Mouse (Mus musculus): ENCODE data around the gene Ifnl2. TPM values are rescaled to one million over a fixed set of nuclear protein-coding genes. Genes with fewer than 3 reads are reported as not detected.
A peak's percentile ranks its signal among the peaks of the same experiment; 100 is the strongest.
"Not testable (repeated sequence)": the region's sequence is repeated elsewhere in the genome, so short reads cannot be mapped to it uniquely, and the experiment has no call there.

The Ifnl2 gene
- polyA plus RNA-seq, 1 experiment from 2014 or later = not detected

DNA sequence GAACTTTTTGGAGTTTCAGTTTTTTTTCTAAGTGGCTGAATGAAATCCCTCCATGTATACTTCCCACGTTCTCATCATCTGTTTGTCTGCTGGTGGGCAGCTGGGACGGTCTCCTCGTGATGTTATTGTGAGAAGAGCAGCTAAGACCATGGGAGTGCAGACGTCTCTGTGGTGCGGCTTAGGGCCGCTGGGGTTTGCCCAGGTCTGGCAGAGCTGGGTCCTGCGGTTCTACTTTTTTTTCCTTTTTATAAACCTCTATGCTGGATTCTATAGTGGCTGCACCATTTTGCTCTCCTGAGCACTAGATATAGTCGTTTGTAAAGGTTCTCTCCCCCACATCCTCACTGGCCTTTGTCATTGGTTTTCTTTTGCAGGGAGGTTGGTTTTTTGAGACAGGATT lies 1.2 kb upstream of the Ifnl2 start:
- H3K4me2 ChIP-seq = no peak overlapping the region
- no peak for ATAC-seq (replicated peaks; ENCODE audit: insufficient number of reproducible peaks, low FRiP score, low TSS enrichment)
- WGBS (ENCODE audit: insufficient replicate concordance) = 61% methylated on average over 8 of the region's 8 CpGs
- H3K27me3 ChIP-seq (ENCODE audit: control insufficient read depth, insufficient read depth, low read length) = no peaks in the 10 kb centered on the region
- no peak overlapping the region for H3K4me3 ChIP-seq (ENCODE audit: low read depth, low read length)
- no peaks in the 10 kb centered on the region for H3K36me3 ChIP-seq (ENCODE audit: control insufficient read depth, insufficient read depth, low read length)
- H3K9ac ChIP-seq (ENCODE audit: low read depth, low read length) = no peak overlapping the region
- no peak overlapping the region for H3K27ac ChIP-seq (ENCODE audit: low read depth, low read length)
- no peaks in the 10 kb centered on the region for H3K4me1 ChIP-seq (ENCODE audit: control insufficient read depth, insufficient read depth, low read length)
- no peaks in the 10 kb centered on the region for H3K9me3 ChIP-seq (replicated peaks; ENCODE audit: control insufficient read depth, low read length)

DNA sequence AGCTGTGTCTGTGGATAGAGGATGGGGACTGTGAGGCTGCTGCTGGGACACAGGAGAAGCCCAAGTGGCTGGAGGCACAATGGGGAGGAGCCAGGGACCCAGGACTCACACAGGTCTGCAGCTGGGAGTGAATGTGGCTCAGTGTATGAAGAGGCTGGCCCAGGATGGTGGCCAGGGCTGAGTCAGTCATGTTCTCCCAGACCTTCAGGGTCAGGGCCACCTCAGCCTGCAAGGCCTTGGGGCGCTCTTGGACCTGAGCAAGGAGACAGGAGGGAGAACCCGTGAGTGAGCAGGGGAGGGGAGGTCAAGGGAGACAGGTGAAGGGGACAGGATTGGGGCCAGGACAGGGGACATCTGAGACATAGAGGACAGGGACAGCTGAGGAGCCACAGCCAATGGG lies 1.1 kb downstream of the Ifnl2 start:
- H3K4me3 ChIP-seq (ENCODE audit: low read depth, low read length); H3K27me3 ChIP-seq (ENCODE audit: control insufficient read depth, insufficient read depth, low read length); ATAC-seq (replicated peaks; ENCODE audit: insufficient number of reproducible peaks, low FRiP score, low TSS enrichment); H3K4me1 ChIP-seq (ENCODE audit: control insufficient read depth, insufficient read depth, low read length); H3K27ac ChIP-seq (ENCODE audit: low read depth, low read length); H3K9ac ChIP-seq (ENCODE audit: low read depth, low read length); H3K36me3 ChIP-seq (ENCODE audit: control insufficient read depth, insufficient read depth, low read length); H3K4me2 ChIP-seq; H3K9me3 ChIP-seq (replicated peaks; ENCODE audit: control insufficient read depth, low read length): not testable (repeated sequence)
- 74% methylated on average over 2 of the region's 2 CpGs for WGBS (ENCODE audit: insufficient replicate concordance)

DNA sequence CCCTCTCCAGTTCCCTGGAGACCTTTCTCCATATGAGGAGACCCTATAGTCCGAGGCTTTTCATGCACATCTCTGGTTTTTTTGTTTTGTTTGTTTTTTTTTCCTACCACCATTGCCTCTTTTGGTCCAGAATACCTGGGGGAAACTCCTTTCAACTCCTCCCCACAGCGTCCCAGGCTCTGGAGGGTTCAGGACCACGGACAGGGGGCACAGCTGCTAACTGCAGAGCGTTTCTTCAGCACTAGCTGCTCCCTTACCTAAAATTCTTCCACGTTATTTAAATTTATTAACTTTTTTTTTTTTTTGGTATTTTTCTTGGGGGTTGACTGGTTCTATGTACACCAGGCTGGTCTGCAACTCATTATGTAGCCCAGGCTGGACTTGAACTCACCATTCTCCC lies 4.7 kb downstream of the Ifnl2 start:
- Histone ChIP-seq H3K27me3 (ENCODE audit: control insufficient read depth, insufficient read depth, low read length) (no peaks in the 10 kb centered on the region), H3K9me3 (replicated peaks; ENCODE audit: control insufficient read depth, low read length) (no peaks in the 10 kb centered on the region), H3K4me2 (no peak overlapping the region), H3K4me3 (ENCODE audit: low read depth, low read length) (no peak overlapping the region), H3K36me3 (ENCODE audit: control insufficient read depth, insufficient read depth, low read length) (no peaks in the 10 kb centered on the region), H3K4me1 (ENCODE audit: control insufficient read depth, insufficient read depth, low read length) (no peaks in the 10 kb centered on the region), H3K9ac (ENCODE audit: low read depth, low read length) (no peak overlapping the region), H3K27ac (ENCODE audit: low read depth, low read length) (no peak overlapping the region)
- no peak for ATAC-seq (replicated peaks; ENCODE audit: insufficient number of reproducible peaks, low FRiP score, low TSS enrichment)
- WGBS (ENCODE audit: insufficient replicate concordance) = 4% methylated on average over 5 of the region's 5 CpGs

GRCm38 (mm10) chr7:28495426-28495825 lies 14.8 kb downstream of the Ifnl2 start:
- Histone ChIP-seq H3K4me3 (ENCODE audit: low read depth, low read length) (no peak overlapping the region), H3K36me3 (ENCODE audit: control insufficient read depth, insufficient read depth, low read length) (no peaks in the 10 kb centered on the region), H3K27me3 (ENCODE audit: control insufficient read depth, insufficient read depth, low read length) (no peaks in the 10 kb centered on the region), H3K4me2 (no peak overlapping the region), H3K4me1 (ENCODE audit: control insufficient read depth, insufficient read depth, low read length) (no peaks in the 10 kb centered on the region), H3K9me3 (replicated peaks; ENCODE audit: control insufficient read depth, low read length) (no peaks in the 10 kb centered on the region), H3K9ac (ENCODE audit: low read depth, low read length) (no peak overlapping the region), H3K27ac (ENCODE audit: low read depth, low read length) (no peak overlapping the region)
- WGBS (ENCODE audit: insufficient replicate concordance) = 79% methylated on average over 11 of the region's 11 CpGs
- ATAC-seq (replicated peaks; ENCODE audit: insufficient number of reproducible peaks, low FRiP score, low TSS enrichment) = no peak

GRCm38 (mm10) chr7:28492310-28492709 lies 17.9 kb downstream of the Ifnl2 start:
- ATAC-seq (replicated peaks; ENCODE audit: insufficient number of reproducible peaks, low FRiP score, low TSS enrichment) = no peak
- Histone ChIP-seq H3K9ac (ENCODE audit: low read depth, low read length) (no peak overlapping the region), H3K9me3 (replicated peaks; ENCODE audit: control insufficient read depth, low read length) (no peaks in the 10 kb centered on the region), H3K27ac (ENCODE audit: low read depth, low read length) (no peak overlapping the region), H3K4me3 (ENCODE audit: low read depth, low read length) (no peak overlapping the region), H3K27me3 (ENCODE audit: control insufficient read depth, insufficient read depth, low read length) (peaks cover 7% of the 10 kb centered on the region), H3K4me1 (ENCODE audit: control insufficient read depth, insufficient read depth, low read length) (no peaks in the 10 kb centered on the region), H3K4me2 (no peak overlapping the region), H3K36me3 (ENCODE audit: control insufficient read depth, insufficient read depth, low read length) (no peaks in the 10 kb centered on the region)
- WGBS (ENCODE audit: insufficient replicate concordance) = 82% methylated on average over 8 of the region's 8 CpGs

- H3K36me3 ChIP-seq (ENCODE audit: control insufficient read depth, insufficient read depth, low read length) = no peaks in the 10 kb centered on the region
- no peak overlapping the region for H3K27ac ChIP-seq (ENCODE audit: low read depth, low read length)
- no peaks in the 10 kb centered on the region for H3K9me3 ChIP-seq (replicated peaks; ENCODE audit: control insufficient read depth, low read length)
- H3K4me2 ChIP-seq = peak overlapping the region; percentile 32
- no peak for ATAC-seq (replicated peaks; ENCODE audit: insufficient number of reproducible peaks, low FRiP score, low TSS enrichment)
- no peak overlapping the region for H3K9ac ChIP-seq (ENCODE audit: low read depth, low read length)
- peaks cover 8% of the 10 kb centered on the region for H3K27me3 ChIP-seq (ENCODE audit: control insufficient read depth, insufficient read depth, low read length)
- H3K4me3 ChIP-seq (ENCODE audit: low read depth, low read length) = no peak overlapping the region
- 31% methylated on average over 14 of the region's 14 CpGs for WGBS (ENCODE audit: insufficient replicate concordance)
- H3K4me1 ChIP-seq (ENCODE audit: control insufficient read depth, insufficient read depth, low read length) = no peaks in the 10 kb centered on the region
Observed at GRCm38 (mm10) chr7:28490903-28491302, 19.4 kb downstream of the Ifnl2 start.

DNA sequence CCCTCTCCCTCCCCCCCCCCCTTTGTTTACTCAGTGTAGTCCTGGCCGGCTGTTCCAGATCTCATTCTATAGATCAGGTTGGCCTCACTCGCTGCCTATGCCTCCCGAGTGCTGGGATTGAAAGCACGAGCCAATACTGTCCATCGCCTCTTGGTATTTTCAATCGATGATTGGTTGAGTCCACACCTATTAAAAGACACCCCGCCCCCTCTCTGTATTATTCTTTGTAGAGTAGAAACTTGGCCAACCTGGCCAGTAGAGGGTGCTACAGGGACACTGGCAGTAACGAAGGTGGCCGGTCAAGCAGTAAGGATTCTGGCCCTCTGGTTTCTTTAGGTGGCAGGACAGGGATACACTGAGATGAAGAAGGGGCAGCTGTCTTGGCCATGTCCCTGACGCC lies 19.8 kb downstream of the Ifnl2 start:
- peaks cover 8% of the 10 kb centered on the region for H3K27me3 ChIP-seq (ENCODE audit: control insufficient read depth, insufficient read depth, low read length)
- H3K4me1 ChIP-seq (ENCODE audit: control insufficient read depth, insufficient read depth, low read length) = no peaks in the 10 kb centered on the region
- H3K4me3 ChIP-seq (ENCODE audit: low read depth, low read length) = no peak overlapping the region
- H3K36me3 ChIP-seq (ENCODE audit: control insufficient read depth, insufficient read depth, low read length) = no peaks in the 10 kb centered on the region
- 3% methylated on average over 10 of the region's 10 CpGs for WGBS (ENCODE audit: insufficient replicate concordance)
- ATAC-seq (replicated peaks; ENCODE audit: insufficient number of reproducible peaks, low FRiP score, low TSS enrichment) = no peak
- no peak overlapping the region for H3K27ac ChIP-seq (ENCODE audit: low read depth, low read length)
- H3K9me3 ChIP-seq (replicated peaks; ENCODE audit: control insufficient read depth, low read length) = no peaks in the 10 kb centered on the region
- H3K9ac ChIP-seq (ENCODE audit: low read depth, low read length) = no peak overlapping the region
- peak overlapping the region; percentile 32 for H3K4me2 ChIP-seq

DNA sequence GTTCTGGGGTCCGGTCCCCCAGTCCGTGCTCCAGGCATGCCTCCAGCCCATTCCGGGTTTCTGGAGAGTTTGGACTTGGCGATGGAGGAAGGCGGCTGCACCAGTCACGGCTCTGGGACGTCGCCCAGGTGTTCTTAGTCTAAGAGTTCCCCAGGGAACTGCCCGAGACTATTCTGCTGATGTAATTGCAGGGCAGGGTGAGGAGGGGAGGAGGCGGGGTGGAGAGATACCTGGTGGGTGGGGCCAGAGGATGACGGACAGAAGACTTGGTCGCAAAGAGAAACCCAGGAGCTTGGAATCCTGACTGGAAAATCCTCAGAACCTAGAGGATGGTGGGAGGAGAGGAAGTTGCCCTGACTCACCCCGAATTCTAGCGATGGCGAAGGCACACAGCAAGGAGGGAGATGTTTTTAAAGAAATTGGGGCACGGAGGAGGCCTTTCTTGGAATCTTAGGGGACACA lies 22.2 kb downstream of the Ifnl2 start:
- H3K36me3 ChIP-seq (ENCODE audit: control insufficient read depth, insufficient read depth, low read length) = no peaks in the 10 kb centered on the region
- ATAC-seq (replicated peaks; ENCODE audit: insufficient number of reproducible peaks, low FRiP score, low TSS enrichment) = no peak
- H3K9ac ChIP-seq (ENCODE audit: low read depth, low read length) = no peak overlapping the region
- H3K4me1 ChIP-seq (ENCODE audit: control insufficient read depth, insufficient read depth, low read length) = no peaks in the 10 kb centered on the region
- H3K4me3 ChIP-seq (ENCODE audit: low read depth, low read length) = 0 out of 2 replicates have a peak overlapping the region, but pooled peaks have one; percentile 6
- WGBS (ENCODE audit: insufficient replicate concordance) = 2% methylated on average over 16 of the region's 16 CpGs
- no peaks in the 10 kb centered on the region for H3K9me3 ChIP-seq (replicated peaks; ENCODE audit: control insufficient read depth, low read length)
- H3K27ac ChIP-seq (ENCODE audit: low read depth, low read length) = no peak overlapping the region
- H3K27me3 ChIP-seq (ENCODE audit: control insufficient read depth, insufficient read depth, low read length) = peaks cover 8% of the 10 kb centered on the region
- peak overlapping the region; percentile 18 for H3K4me2 ChIP-seq

DNA sequence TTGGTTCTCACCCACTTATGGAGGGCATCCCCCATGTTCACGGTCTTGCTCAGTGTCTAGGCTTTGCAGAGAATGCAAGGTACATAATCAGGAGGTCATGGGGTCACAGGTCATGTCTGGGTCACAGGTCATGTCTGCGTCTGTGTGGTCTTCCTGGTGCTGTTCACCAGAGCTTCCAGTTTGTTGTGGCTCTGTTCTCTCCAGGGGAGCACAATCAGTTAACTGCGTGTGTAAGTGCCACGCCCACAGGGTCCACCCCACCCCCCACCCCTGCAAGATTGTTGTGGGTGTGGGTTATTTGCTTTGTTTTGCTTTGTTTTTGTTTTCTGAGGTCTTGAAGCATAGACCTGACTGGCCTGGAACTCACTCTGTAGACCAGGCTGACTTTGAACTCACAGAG lies 26.1 kb downstream of the Ifnl2 start:
- 38% methylated on average over 4 of the region's 4 CpGs for WGBS (ENCODE audit: insufficient replicate concordance)
- Histone ChIP-seq H3K27ac (ENCODE audit: low read depth, low read length) (no peak overlapping the region), H3K9me3 (replicated peaks; ENCODE audit: control insufficient read depth, low read length) (no peaks in the 10 kb centered on the region), H3K36me3 (ENCODE audit: control insufficient read depth, insufficient read depth, low read length) (no peaks in the 10 kb centered on the region), H3K27me3 (ENCODE audit: control insufficient read depth, insufficient read depth, low read length) (peaks cover 8% of the 10 kb centered on the region), H3K9ac (ENCODE audit: low read depth, low read length) (no peak overlapping the region), H3K4me1 (ENCODE audit: control insufficient read depth, insufficient read depth, low read length) (no peaks in the 10 kb centered on the region), H3K4me3 (ENCODE audit: low read depth, low read length) (no peak overlapping the region), H3K4me2 (no peak overlapping the region)
- no peak for ATAC-seq (replicated peaks; ENCODE audit: insufficient number of reproducible peaks, low FRiP score, low TSS enrichment)
